Mouse (Mus musculus): ENCODE measurements around the gene Rhob. TPM values are rescaled to one million over a fixed set of nuclear protein-coding genes. Genes with fewer than 3 reads are reported as not detected.
A peak's percentile ranks its signal among the peaks of the same experiment; 100 is the strongest.

The Rhob gene
- total RNA-seq, 2 experiments from 2014 or later: 42.1 to 43.0 TPM

DNA sequence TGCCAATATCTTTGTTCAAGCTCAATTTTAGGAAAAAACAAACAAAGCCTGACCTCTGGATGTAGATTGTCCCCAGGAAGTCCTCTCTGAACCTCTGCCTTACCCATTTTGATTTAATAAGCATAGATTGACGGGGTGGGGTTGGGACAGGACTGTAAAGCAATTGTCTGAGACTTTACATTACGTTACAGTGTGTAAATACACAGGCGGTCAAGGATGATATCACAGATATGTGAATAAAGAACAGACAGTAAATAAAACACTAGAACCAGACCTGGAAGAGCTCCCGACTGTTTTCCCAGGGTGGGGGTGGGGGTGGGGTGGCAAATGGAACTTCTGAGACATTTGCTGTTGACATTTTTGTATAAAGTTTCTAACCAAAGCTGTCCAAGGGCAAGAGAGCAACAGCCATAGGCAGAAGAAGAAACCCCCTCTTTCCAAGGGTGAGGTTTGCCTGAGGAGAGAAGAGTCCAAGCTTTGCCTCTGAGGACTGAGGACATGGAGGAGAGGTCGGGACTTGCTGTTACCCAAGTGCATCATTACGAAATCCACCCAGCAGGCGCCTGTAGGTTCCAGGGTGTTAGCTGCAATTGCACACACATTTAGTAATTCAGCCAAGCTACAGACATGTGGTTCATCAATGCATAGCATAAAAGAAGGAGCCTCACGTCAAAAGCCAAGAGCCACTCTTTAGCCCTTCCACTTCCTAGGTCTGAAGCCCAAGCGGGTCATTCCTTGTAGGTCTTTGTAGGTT is 7.3 kb upstream of the Rhob start:
- DNase-seq: no peak

GRCm38 (mm10) chr12:8504131-8504530 is 4.3 kb upstream of the Rhob start:
- DNase-seq: no peak

GRCm38 (mm10) chr12:8502546-8502945 is 2.7 kb upstream of the Rhob start:
- DNase-seq: no peak

DNA sequence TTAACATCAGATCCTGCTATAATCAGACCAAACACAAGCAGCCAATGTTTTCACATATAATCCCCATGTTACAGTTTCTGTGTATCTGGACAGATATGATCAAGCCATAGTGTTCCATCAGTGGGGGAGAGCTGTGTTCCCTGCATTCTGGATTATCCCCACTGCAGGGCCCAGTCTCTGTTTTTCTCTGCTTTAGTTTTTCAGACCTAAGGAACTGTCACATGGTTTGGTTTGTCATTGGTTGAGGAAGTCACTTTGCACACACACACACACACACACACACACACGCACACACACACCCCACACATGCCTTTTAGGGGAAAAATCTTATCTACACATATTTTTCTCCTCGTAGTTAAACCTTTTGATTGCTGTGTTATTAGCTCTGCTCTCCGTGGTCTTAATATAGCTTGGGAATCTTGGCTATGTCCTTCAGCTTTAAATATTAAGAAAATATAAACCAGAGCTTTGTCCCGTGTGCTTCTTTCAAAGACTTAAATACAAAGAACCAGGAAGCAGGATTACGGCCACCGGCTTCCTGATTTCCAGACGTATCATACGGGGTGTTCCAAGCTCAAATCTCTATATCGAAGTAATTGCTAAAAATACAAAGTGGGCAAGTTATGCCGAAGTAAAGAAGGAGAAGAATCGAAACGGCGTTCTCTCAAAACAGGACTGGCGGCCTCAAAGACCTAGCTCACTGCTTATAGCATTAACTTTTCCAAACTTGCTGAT is 1.9 kb upstream of the Rhob start:
- no peak for DNase-seq

- DNase-seq: no peak
These were observed 1.1 kb upstream of the Rhob start for GRCm38 (mm10) chr12:8500597-8501570.

DNA sequence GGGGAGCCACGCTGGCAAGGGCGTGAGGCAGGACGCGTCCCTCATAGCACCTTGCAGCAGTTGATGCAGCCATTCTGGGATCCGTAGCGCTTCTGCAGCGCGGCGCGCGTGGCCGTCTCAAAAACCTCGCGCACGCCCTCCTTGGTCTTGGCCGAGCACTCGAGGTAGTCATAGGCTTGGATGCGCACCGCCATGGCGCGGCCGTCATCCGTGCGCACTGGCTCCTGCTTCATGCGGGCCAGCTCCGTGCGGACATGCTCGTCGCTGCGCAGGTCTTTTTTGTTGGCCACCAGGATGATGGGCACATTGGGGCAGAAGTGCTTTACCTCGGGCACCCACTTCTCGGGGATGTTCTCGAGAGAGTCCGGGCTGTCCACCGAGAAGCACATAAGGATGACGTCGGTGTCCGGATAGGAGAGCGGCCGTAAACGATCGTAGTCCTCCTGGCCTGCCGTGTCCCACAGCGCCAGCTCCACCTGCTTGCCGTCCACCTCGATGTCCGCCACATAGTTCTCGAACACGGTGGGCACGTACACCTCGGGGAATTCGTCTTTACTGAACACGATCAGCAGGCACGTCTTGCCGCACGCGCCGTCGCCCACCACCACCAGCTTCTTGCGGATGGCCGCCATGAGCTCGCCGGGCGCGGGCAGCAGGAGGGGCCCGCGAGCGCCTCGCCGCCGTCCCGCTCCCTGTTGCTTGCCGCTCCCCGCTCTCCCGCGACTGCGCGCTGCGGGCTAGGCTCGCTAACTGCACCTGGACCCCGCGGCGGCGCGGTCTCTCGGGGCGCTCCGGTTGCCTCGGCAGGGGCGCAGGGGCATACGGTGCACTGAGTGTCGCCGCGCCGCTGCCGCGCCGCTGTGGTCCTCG is 573 bp downstream of the Rhob start:
- peak; percentile 56 for DNase-seq

DNA sequence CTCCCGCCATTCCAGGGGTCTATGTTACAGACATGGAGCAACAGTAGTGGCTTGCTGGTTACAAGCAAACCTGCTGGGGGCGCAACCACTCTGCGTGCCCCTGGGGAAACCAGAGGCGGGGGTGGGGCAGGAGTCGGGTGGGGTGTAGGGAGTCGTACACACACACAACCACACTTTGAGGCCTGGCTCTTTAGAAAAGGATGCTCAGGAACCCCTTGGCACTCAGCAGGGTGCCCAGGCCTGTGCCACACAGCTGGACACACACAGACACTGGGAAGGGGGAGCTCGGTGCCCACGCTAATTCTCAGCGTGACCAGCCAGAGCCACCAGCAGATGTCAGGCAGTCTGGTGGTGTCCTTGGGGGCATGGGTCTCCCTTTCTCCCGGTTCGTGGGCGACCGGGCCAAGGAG is 1.2 kb downstream of the Rhob start:
- DNase-seq: peak; percentile 38

DNA sequence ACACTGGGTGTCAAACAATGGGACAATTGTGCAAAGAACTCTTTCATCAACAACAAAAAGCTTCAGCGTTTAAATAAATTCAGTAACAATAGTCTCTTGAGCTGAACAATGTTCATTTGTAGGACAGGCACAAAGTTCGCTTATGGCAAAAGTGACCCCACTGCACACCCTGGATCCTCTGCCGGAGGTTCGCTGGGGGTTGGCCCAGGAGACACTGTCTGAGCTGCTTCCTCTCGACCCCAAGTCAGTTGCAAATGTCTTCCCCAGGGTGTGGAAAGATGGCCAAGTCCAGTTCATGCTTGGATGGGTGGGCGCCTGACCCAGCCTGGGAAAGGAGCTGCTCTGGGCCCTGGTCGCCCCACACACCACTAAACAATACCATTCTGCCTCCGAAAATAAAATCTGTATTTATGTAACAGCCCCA is 1.6 kb downstream of the Rhob start:
- DNase-seq: peak; percentile 31

- no peak for DNase-seq
These were observed 2.5 kb downstream of the Rhob start for GRCm38 (mm10) chr12:8497314-8497706.

GRCm38 (mm10) chr12:8496679-8497313 is 3.0 kb downstream of the Rhob start:
- DNase-seq: no peak

- peak; percentile 70 for DNase-seq
These were observed 3.7 kb downstream of the Rhob start for GRCm38 (mm10) chr12:8495881-8496678.

DNA sequence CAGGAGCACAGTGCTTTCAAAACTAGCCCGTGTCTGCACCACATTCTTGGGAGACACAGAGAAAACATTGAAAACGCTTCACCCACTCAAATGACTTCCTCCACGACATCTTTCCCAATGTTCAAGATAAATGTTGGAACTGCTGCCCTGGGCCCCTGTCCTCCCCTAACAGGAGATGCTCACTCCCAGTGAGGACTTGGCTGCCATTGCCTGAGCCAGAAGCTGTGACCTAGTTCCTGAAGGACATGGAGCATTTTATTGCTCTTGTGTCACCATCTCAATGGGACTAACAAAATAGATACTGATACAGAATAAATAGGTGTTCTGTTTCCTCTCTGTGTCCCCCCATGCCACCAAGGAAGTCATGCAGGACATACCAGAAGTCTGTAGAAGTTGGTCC is 5.1 kb downstream of the Rhob start:
- DNase-seq: no peak

DNA sequence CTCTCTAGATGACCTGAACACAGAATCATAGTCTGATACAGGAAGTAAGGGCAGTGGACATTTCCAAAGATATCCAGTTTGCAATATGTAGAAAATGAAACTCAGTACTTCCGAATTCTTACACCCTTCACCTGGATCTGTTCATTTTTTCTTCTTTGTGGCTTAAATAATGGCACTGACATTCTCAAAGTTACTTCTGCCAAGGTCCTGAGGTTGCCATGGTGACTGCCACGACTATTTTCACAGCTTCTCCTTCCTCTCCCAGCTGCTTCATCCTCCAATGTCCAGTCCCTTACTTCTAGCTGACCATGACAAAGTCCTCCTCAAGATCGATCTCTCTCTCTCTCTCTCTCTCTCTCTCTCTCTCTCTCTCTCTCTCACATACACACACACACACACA is 6.4 kb downstream of the Rhob start:
- DNase-seq: no peak

- DNase-seq: no peak
These were observed 10.7 kb downstream of the Rhob start for GRCm38 (mm10) chr12:8489098-8489497.

GRCm38 (mm10) chr12:8488652-8488980 is 11.2 kb downstream of the Rhob start:
- no peak for DNase-seq

DNA sequence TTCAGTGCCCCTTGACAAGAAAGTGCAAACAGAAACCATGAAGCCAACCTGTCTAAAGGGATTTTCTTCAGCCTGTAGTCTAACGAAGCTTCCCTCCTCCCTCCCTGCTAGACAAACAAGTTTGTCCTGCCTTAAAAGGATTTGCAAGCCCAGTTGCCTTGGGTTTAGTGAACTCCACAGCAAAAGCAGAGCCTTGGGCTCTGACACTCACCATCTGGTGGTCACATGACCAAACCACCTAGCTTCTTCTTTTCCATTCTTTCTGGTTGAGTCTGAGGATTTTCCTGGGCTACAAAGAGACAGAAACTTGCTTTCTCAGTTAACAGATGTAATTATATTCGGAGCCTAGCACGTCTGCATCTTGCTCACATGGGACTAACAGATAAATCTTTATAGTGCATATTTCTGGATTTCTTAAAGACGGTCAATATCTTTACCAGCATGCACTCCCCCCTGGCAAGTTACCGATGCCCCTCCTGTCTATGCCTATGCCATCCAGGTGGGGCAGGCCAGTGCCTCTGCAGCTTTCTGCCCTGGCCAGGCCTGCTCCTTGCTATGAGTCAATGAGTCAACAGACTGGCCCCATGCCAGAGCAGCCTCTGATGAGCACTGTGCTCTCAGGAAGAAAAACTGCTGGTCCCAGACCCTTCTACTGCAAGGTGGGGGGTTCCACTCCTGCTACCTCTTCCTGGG is 11.7 kb downstream of the Rhob start:
- DNase-seq: peak; percentile 25

DNA sequence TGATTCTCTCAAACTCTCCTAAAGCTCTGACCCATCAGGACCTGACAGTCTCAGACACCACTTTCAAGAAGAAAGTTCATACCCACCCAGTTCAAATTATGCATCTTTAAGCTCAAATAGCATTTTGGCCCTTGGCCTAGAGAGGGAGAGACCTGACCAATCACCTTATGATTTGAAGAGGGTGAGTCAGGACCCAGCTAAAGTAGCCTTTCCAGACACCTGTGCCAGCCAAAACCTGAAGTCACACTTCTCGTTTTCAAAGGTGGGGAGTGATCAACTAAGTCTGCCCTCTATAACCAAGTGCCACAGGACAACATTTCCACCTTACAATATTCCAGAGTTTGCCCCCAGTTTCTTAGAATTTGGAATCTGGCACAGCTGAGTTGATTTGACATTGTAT is 12.5 kb downstream of the Rhob start:
- no peak for DNase-seq

GRCm38 (mm10) chr12:8485247-8485646 is 14.6 kb downstream of the Rhob start:
- no peak for DNase-seq

DNA sequence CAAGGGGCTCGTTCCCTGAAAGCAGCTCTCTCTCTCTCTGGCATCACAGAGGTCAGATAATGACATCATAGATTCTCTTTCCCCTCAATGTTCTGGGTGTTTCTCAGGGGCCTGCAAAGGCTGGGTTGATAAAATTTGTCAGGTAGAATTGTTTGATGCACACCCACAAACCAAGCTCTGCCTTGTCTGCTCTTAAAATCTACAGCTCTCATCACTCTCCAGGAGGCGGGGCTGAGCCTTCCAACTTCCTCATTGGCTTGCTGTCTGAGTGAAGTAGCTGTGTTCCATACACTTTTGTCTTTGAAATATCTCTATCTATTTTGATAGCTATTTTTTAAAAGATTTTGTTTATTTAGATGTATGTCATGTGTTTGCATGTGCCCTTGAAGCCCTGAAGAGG is 17.6 kb downstream of the Rhob start:
- DNase-seq: no peak
